Mouse (Mus musculus) heart, postnatal 0 days (tissue): ENCODE data around the gene Nek9.

ENCODE experiments used
- CTCF ChIP-seq: IDR thresholded peaks from 2 replicates; pipeline ENCODE4 v1.5.1; 2016; ENCODE audit warnings: antibody characterized with exemption, control low read depth, low read depth
- EP300 ChIP-seq: IDR thresholded peaks from 2 replicates; pipeline ENCODE4 v1.6.1; 2016; ENCODE audit warnings: antibody characterized with exemption, low read depth

- TF ChIP-seq CTCF (no peak), EP300 (no peak)
Measured at GRCm38 (mm10) chr12:85284996-85285395, 54.2 kb downstream of the Nek9 start.
